Mouse (Mus musculus) hindbrain, embryonic 10.5 days (tissue): ENCODE results near the gene Nudcd3. TPM values are rescaled to one million over a fixed set of nuclear protein-coding genes. Genes with fewer than 3 reads are reported as not detected.

ENCODE experiments used
- DNase-seq: peaks from one replicate; pipeline ENCODE4 v3.0.0-alpha.2; 2017; ENCODE audit warnings: low spot score
- H3K27ac ChIP-seq: fragments of 300-500 bp; sonication (generic); 2 replicates; pipeline ENCODE4 v1.5.1; 2016; ENCODE audit warnings: mild to moderate bottlenecking, moderate library complexity
- H3K27me3 ChIP-seq: fragments of 300-500 bp; sonication (generic); 2 replicates; pipeline ENCODE4 v1.6.1; 2016; ENCODE audit warnings: mild to moderate bottlenecking; ENCODE audit not compliant: poor library complexity, insufficient read depth, severe bottlenecking
- H3K36me3 ChIP-seq: fragments of 300-500 bp; sonication (generic); 2 replicates; pipeline ENCODE4 v1.6.1; 2016; ENCODE audit warnings: mild to moderate bottlenecking, moderate library complexity
- H3K4me1 ChIP-seq: fragments of 300-500 bp; sonication (generic); replicated peaks from 2 replicates; pipeline ENCODE4 v1.6.1; 2016; ENCODE audit warnings: mild to moderate bottlenecking
- H3K4me3 ChIP-seq: fragments of 300-500 bp; sonication (generic); 2 replicates; pipeline ENCODE4 v1.5.1; 2016; ENCODE audit warnings: mild to moderate bottlenecking, moderate library complexity
- H3K9me3 ChIP-seq: fragments of 300-500 bp; sonication (generic); 2 replicates; pipeline ENCODE4 v1.6.1; 2016; ENCODE audit warnings: mild to moderate bottlenecking, moderate library complexity
- WGBS: fragments of 180-500 bp; shearing (Covaris S2); methylation state at CpG from one replicate; pipeline ENCODE4 v1.1.7; 2016; 5-methylcytosine and 5-hydroxymethylcytosine counted together
- polyA plus RNA-seq: library from polyadenylated mRNA; unstranded; fragments of >200 nt; fragmentation: Nextera tagmentation; extraction: Ambion mirVana; gene quantifications from 2 replicates; pipeline ENCODE4 v1.2.1, GENCODE M21; 2016

The Nudcd3 gene
- polyA plus RNA-seq, 1 experiment from 2014 or later = 45.1 TPM

DNA sequence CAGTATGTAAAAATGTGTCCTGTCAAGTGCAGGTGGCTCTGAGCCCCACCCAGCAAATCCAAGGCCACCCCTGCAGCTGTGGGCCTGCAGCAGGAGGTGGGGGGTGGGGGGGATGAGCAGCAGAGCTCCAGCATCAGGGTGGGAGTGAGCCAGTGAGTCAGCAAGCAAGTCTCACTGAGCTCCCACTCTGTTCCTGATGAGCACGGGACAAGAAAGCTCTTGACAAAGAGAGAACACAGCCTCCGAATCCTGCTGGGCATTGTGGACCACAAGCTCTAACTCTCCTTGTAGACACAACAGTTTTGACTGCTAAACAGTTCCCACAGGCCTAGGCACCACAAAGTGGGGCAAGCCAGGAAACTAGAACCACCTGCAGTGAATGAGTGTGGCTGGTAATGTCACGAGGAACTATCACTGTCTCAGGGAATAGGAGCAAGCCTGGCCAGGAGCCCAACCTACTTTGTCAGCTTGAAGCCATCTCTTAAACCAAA, 46.0 kb downstream of the Nudcd3 start:
- Histone ChIP-seq H3K4me3 (no peak overlapping the region), H3K9me3 (no peaks in the 10 kb centered on the region), H3K27ac (no peak overlapping the region), H3K36me3 (peaks cover 14% of the 10 kb centered on the region), H3K4me1 (0 out of 2 replicates have a peak, but pooled peaks cover 6% of the 10 kb centered on the region), H3K27me3 (no peaks in the 10 kb centered on the region)
- WGBS = 77% methylated on average over 3 of the region's 3 CpGs
- DNase-seq = no peak

DNA sequence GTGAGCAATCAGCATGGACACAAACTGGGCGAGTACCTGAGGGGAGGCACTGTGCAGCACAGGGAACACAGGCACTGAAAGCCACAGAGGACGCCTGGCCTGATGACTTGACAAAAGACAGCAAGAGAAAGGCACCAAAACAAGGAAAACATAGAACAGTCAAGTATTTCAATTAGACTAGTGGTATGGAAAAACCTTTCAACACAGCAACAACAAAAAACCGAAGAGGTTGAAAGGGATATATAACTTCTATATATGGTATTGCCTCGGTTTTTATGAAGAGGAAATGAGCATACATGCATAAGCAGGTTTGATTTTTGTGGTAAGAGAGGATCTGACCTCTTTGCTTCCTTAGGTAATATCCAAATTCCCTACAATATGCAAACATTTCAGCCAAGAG, 47.4 kb downstream of the Nudcd3 start:
- H3K9me3 ChIP-seq = peaks cover 5% of the 10 kb centered on the region; the same call in 1 of the 2 replicates
- H3K4me3 ChIP-seq = no peak overlapping the region
- 91% methylated on average over 4 of the region's 4 CpGs for WGBS
- peaks cover 24% of the 10 kb centered on the region for H3K36me3 ChIP-seq
- no peak overlapping the region for H3K27ac ChIP-seq
- 0 out of 2 replicates have a peak, but pooled peaks cover 6% of the 10 kb centered on the region for H3K4me1 ChIP-seq
- H3K27me3 ChIP-seq = no peaks in the 10 kb centered on the region
- no peak for DNase-seq

DNA sequence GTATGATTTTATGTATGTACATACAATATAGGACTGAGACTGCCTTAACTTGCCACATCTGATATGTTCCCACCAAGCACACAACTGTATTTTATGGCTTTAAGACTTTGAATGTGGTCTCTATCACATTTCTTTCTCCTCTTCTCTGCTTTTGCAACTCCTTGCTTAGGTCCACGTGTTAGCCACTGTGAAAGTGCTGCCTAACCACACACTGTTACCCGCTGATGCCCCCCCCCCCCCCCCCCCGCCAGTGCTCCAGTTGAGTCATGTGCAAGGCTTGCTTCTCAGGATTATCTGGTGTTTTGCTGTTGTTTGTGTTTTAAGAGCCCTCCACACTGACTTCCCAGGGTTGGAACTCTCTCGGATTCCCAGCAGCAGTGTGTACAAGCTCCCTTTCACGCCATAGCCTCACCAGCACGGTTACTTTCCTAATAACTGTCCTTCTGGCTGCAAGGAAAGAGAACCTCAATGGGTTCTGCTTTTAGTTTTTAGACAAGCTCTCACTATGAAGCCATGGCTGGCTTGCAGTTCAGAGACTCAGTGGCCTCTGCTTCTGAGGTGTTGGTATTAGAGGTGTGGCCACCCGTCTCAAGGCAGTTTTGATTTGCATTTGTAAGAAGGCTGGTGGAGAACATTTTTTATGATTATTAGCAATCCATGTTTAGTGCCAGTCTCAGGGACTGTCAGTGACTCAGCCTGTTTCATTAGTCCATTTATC, 61.8 kb downstream of the Nudcd3 start:
- WGBS = 85% methylated on average over 7 of the region's 7 CpGs
- Histone ChIP-seq H3K9me3 (no peaks in the 10 kb centered on the region), H3K4me3 (no peak overlapping the region), H3K4me1 (no peaks in the 10 kb centered on the region), H3K27ac (no peak overlapping the region), H3K36me3 (peaks cover 19% of the 10 kb centered on the region), H3K27me3 (no peaks in the 10 kb centered on the region)
- no peak for DNase-seq

DNA sequence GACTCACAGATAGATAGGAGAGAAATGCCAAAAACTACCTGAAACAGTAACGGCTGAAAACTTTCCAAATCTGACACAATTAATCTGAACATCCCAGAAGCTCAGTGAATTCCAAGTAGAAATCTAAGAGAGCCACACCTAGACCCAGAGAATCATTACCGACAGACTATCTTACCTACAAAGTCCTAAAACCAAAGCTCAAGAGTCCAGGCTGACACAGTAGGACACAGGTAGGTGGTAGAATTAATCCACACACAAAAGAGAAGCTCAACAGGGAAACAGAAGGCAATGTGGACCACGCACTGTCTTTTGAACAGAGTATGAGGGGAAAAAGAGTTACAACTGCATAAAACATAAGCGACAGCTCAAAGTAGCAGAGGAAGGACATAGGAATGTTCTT, 67.3 kb downstream of the Nudcd3 start:
- Histone ChIP-seq H3K4me1 (no peaks in the 10 kb centered on the region), H3K9me3 (no peaks in the 10 kb centered on the region), H3K4me3 (no peak overlapping the region), H3K27me3 (no peaks in the 10 kb centered on the region), H3K27ac (no peak overlapping the region), H3K36me3 (no peaks in the 10 kb centered on the region)
- WGBS = 93% methylated on average over 4 of the region's 4 CpGs
- no peak for DNase-seq

DNA sequence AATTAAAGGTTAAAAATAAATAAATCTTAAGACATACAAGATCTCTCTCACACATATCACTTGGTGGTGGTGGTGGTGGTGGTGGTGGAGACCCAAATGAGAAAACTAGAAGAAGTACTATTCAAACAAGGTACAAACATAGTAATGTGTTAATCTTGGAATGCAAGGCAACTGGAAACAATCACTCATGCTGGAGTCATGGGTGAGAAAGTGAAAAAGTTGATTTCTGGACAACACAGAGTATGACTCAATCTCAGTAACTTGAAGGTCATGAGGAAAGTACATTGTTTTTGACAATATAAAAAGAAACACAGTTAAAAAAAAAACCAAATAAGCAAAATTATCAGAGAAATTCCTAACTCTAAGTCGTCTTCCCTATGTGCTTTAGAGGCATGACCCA, 69.6 kb downstream of the Nudcd3 start:
- Histone ChIP-seq H3K27ac (no peak overlapping the region), H3K4me1 (no peaks in the 10 kb centered on the region), H3K4me3 (no peak overlapping the region), H3K27me3 (no peaks in the 10 kb centered on the region), H3K36me3 (no peaks in the 10 kb centered on the region), H3K9me3 (no peaks in the 10 kb centered on the region)
- DNase-seq = no peak
- 87% methylated on average over 1 of the region's 1 CpGs for WGBS

DNA sequence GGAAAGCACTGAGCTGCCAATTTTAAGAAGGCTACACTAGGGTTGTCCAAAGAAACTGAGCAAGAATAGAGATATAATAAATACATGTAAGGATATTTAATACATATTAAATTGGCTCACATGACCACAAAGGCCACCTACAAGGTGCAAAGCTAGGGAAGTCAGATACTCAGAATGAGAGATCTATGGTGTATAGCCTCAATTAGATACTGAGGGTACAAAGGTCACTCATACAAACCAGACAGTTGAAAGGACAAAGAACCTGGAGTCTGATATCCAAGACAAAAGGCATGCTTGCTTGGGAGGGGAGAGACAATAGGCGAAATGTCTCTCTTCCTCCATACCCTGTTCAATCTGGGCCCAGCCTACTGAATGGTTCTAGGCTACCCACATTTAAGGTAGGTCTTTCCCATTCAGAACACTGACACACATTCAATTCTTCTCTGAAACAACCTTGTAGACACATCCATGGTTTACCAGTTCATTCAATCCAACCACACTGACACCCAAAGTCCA, 76.6 kb downstream of the Nudcd3 start:
- Histone ChIP-seq H3K9me3 (no peaks in the 10 kb centered on the region), H3K36me3 (peaks cover 61% of the 10 kb centered on the region), H3K27me3 (no peaks in the 10 kb centered on the region), H3K27ac (no peak overlapping the region), H3K4me1 (no peaks in the 10 kb centered on the region), H3K4me3 (no peak overlapping the region)
- 89% methylated on average over 1 of the region's 1 CpGs for WGBS
- DNase-seq = no peak

DNA sequence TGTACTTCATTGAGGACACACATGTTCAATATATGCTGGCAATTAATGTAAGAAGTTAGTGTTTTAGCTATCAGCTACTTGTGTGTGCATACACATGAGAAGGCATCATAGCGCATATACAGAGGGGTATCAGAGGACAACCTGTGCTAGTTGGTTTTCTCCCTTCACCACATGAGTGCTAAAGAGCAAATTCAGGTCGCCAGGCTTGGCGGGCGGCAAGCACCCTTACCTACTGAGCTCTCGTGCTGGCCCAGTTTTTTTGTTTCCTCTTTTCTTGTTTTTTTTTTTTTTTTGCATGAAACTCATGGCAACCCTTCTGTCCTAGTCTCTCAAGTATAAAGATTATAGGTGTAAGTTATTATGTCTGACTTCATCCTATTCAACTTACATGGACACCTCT, 77.6 kb downstream of the Nudcd3 start:
- H3K27ac ChIP-seq = no peak overlapping the region
- H3K36me3 ChIP-seq = peaks cover 69% of the 10 kb centered on the region
- 96% methylated on average over 5 of the region's 5 CpGs for WGBS
- no peaks in the 10 kb centered on the region for H3K27me3 ChIP-seq
- no peak for DNase-seq
- H3K4me3 ChIP-seq = no peak overlapping the region
- no peaks in the 10 kb centered on the region for H3K9me3 ChIP-seq
- H3K4me1 ChIP-seq = no peaks in the 10 kb centered on the region

DNA sequence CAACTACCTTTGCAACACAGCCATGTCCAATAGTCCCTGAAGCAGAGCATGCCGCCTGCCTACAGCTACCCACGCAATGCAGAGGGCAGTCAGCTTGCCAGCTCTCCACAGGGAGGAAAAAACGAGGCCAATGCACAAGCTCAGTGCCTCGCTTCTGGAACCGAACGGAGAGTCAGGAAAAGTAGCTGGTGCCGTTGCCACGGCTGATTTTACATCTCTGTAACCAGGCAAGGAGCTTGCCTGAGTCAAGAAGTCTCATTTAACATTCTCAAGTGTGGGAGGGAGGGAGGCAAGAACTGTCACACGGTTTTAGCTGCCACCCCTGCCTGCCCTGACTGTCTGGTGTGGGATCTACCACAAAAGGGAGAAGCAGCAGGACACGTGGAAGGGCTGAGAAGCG, 79.6 kb downstream of the Nudcd3 start:
- no peak overlapping the region for H3K27ac ChIP-seq
- H3K36me3 ChIP-seq = peaks cover 77% of the 10 kb centered on the region
- H3K4me3 ChIP-seq = no peak overlapping the region
- H3K4me1 ChIP-seq = no peaks in the 10 kb centered on the region
- H3K27me3 ChIP-seq = no peaks in the 10 kb centered on the region
- 76% methylated on average over 11 of the region's 11 CpGs for WGBS
- no peak for DNase-seq
- H3K9me3 ChIP-seq = no peaks in the 10 kb centered on the region

DNA sequence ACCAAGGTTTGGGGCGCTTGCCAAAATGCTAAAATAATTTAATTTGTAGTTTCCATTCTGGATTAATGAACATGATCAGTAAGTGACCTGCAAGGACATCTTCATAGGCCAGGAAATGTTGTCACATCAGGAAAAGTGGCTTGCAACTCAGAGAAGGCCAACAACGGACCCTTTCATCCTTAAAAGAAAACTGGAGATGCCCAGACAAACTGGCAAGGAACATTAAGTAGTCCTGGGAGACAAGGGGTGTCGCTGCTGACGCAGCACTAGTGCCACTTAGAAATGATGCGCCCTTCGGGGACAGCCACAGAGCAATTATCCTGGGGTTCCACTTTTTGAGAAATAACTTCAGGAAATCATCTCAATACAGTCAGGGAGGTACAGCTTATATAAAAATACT, 80.2 kb downstream of the Nudcd3 start:
- no peak for DNase-seq
- Histone ChIP-seq H3K4me1 (no peaks in the 10 kb centered on the region), H3K27ac (no peak overlapping the region), H3K27me3 (no peaks in the 10 kb centered on the region), H3K36me3 (peaks cover 72% of the 10 kb centered on the region), H3K9me3 (no peaks in the 10 kb centered on the region), H3K4me3 (no peak overlapping the region)
- 96% methylated on average over 6 of the region's 6 CpGs for WGBS

DNA sequence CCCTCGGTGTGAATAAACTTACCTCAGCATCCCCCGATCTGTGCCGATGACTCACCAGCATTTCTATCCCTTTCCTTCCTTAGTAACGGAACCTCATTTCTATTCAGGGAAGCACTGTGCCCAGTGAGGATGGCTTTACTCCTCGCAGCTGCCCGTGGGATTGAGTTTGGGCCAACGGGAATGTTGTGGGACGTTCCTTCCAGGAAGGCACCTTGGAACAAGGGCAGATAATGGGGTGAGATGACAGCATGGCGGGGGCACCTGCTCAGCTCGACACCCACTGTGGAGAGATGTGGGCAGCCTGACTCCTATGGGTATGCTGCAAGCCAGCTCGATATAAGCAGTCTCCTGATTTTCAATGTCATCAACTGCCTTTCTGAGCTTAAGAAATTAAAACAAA, 80.9 kb downstream of the Nudcd3 start:
- Histone ChIP-seq H3K27ac (no peak overlapping the region), H3K4me1 (no peaks in the 10 kb centered on the region), H3K27me3 (no peaks in the 10 kb centered on the region), H3K4me3 (no peak overlapping the region), H3K36me3 (peaks cover 69% of the 10 kb centered on the region), H3K9me3 (no peaks in the 10 kb centered on the region)
- no peak for DNase-seq
- 93% methylated on average over 11 of the region's 11 CpGs for WGBS

DNA sequence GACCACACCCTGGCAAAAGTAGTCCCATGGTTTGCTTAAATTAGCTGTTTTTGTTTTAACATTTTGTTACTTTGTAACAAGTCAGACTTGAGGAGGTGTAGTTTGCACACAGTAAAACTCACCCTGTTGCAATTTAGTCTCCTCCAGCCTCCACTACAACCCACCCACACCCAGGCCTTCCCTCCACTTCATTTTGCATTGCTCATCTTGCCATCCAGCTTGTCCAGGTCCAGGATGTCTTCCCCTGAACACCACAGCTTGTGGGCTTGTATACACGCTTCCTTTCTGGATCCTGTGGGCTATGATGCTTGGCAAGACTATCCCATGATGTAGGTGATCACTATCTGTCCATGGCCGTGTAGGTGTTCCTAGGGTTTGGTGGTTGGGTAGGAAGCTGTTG, 82.3 kb downstream of the Nudcd3 start:
- WGBS = 96% methylated on average over 2 of the region's 2 CpGs
- Histone ChIP-seq H3K27ac (no peak overlapping the region), H3K4me3 (no peak overlapping the region), H3K4me1 (no peaks in the 10 kb centered on the region), H3K9me3 (no peaks in the 10 kb centered on the region), H3K36me3 (peaks cover 70% of the 10 kb centered on the region), H3K27me3 (no peaks in the 10 kb centered on the region)
- DNase-seq = no peak

DNA sequence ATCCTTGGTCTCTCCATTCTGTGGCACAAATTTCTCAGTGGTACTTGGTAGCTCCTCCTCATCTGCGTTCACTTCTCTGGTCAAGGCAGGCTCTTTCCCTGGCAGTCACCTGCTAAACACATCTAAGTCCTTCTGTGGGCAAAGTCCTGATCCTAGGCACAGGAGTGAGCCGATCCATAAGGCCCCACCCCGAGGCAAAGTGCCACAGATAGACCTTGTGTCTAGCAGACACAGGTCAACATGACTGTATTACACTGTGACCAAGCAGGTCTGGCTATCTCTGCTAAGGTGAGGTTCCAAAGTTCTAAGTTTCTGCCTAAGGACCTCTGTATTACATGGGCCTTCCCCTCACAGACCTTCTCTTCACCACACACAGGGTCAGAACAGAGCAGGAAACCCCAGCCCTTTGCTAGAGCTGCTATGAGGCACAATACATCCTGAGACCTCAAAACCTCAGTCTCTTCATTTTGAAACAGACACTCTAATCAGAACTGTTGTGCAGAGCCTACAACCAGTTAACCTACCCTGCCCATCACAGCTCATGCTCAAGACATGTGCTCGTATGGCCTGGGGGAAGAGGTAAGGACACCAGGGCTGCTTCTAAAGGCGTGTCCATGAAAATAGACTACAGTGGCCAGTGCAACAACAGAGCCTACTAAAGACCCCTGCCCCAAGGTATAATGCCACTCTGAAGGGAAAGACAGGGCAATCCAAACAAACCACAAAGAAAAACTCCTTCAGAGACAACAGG, 88.3 kb downstream of the Nudcd3 start:
- no peak overlapping the region for H3K4me3 ChIP-seq
- H3K9me3 ChIP-seq = no peaks in the 10 kb centered on the region
- peaks cover 78% of the 10 kb centered on the region for H3K36me3 ChIP-seq
- 96% methylated on average over 5 of the region's 5 CpGs for WGBS
- H3K27me3 ChIP-seq = no peaks in the 10 kb centered on the region
- H3K4me1 ChIP-seq = no peaks in the 10 kb centered on the region
- no peak for DNase-seq
- H3K27ac ChIP-seq = no peak overlapping the region

DNA sequence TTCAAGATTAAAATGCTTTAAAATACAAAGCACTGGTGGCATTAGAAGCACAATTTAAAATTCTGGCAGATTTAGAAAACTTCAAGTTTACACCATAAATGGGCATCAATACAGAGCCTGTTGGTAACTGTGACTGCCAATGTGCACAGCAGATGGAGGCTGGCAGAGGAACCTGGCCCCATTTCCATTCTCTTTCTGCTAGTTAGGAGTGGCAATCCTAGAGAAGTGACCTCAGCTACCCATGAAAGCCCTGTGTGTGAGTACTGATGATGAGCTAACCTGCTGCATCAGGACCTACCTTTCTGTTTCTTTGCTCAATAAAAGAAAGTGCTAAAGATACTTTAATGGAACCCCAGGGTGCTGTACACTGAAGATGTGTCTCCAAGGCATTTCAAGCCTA, 90.2 kb downstream of the Nudcd3 start:
- peaks cover 96% of the 10 kb centered on the region for H3K36me3 ChIP-seq
- no peaks in the 10 kb centered on the region for H3K4me1 ChIP-seq
- H3K27me3 ChIP-seq = no peaks in the 10 kb centered on the region
- no peak overlapping the region for H3K27ac ChIP-seq
- H3K4me3 ChIP-seq = no peak overlapping the region
- no peaks in the 10 kb centered on the region for H3K9me3 ChIP-seq
- no peak for DNase-seq
